Mouse (Mus musculus): ENCODE results near the gene Ptprb. TPM values are rescaled to one million over a fixed set of nuclear protein-coding genes. Genes with fewer than 3 reads are reported as not detected.

Gene Ptprb
- polyA plus RNA-seq, 1 experiment from 2014 or later, result 1.6 TPM

GRCm38 (mm10) chr10:116397973-116398372, 122.7 kb downstream of the Ptprb start:
- Histone ChIP-seq H3K4me1 (replicated peaks) (no peaks in the 10 kb centered on the region), H3K27me3 (no peaks in the 10 kb centered on the region), H3K9me3 (replicated peaks) (no peaks in the 10 kb centered on the region), H3K4me3 (replicated peaks) (no peak overlapping the region), H3K36me3 (replicated peaks) (no peaks in the 10 kb centered on the region), H3K4me2 (no peak overlapping the region), H3K27ac (replicated peaks) (no peak overlapping the region), H3K9ac (no peak overlapping the region)
- WGBS (ENCODE audit: insufficient replicate concordance), result 51% methylated on average over 12 of the region's 12 CpGs
- ATAC-seq (ENCODE audit: insufficient read depth), result no peak

GRCm38 (mm10) chr10:116402742-116403425, 127.6 kb downstream of the Ptprb start:
- H3K27ac ChIP-seq (replicated peaks), result no peak overlapping the region

GRCm38 (mm10) chr10:116403679-116404078, 128.4 kb downstream of the Ptprb start:
- Histone ChIP-seq H3K36me3 (replicated peaks) (no peaks in the 10 kb centered on the region), H3K9ac (no peak overlapping the region), H3K4me2 (no peak overlapping the region), H3K27ac (replicated peaks) (no peak overlapping the region), H3K4me1 (replicated peaks) (no peaks in the 10 kb centered on the region), H3K27me3 (no peaks in the 10 kb centered on the region), H3K9me3 (replicated peaks) (no peaks in the 10 kb centered on the region), H3K4me3 (replicated peaks) (no peak overlapping the region)
- WGBS (ENCODE audit: insufficient replicate concordance), result 59% methylated on average over 4 of the region's 4 CpGs
- ATAC-seq (ENCODE audit: insufficient read depth), result no peak

More at GRCm38 (mm10) chr10:116402742-116403425, 127.6 kb downstream of the Ptprb start:
- Histone ChIP-seq H3K4me2 (no peak overlapping the region), H3K4me1 (replicated peaks) (no peaks in the 10 kb centered on the region), H3K9me3 (replicated peaks) (no peaks in the 10 kb centered on the region), H3K4me3 (replicated peaks) (no peak overlapping the region), H3K36me3 (replicated peaks) (no peaks in the 10 kb centered on the region), H3K9ac (no peak overlapping the region), H3K27me3 (no peaks in the 10 kb centered on the region)
- 65% methylated on average over 6 of the region's 6 CpGs for WGBS (ENCODE audit: insufficient replicate concordance)
- ATAC-seq (ENCODE audit: insufficient read depth), result no peak

- Histone ChIP-seq H3K9ac (no peak overlapping the region), H3K4me2 (no peak overlapping the region), H3K27me3 (no peaks in the 10 kb centered on the region), H3K36me3 (replicated peaks) (no peaks in the 10 kb centered on the region), H3K9me3 (replicated peaks) (no peaks in the 10 kb centered on the region), H3K27ac (replicated peaks) (no peak overlapping the region), H3K4me3 (replicated peaks) (no peak overlapping the region), H3K4me1 (replicated peaks) (no peaks in the 10 kb centered on the region)
- 79% methylated on average over 6 of the region's 6 CpGs for WGBS (ENCODE audit: insufficient replicate concordance)
- ATAC-seq (ENCODE audit: insufficient read depth), result no peak
These were observed 129.7 kb downstream of the Ptprb start for GRCm38 (mm10) chr10:116405011-116405410.

- Histone ChIP-seq H3K9ac (no peak overlapping the region), H3K4me1 (replicated peaks) (no peaks in the 10 kb centered on the region), H3K36me3 (replicated peaks) (no peaks in the 10 kb centered on the region), H3K27ac (replicated peaks) (no peak overlapping the region), H3K27me3 (no peaks in the 10 kb centered on the region), H3K9me3 (replicated peaks) (no peaks in the 10 kb centered on the region), H3K4me3 (replicated peaks) (no peak overlapping the region), H3K4me2 (no peak overlapping the region)
- 48% methylated on average over 19 of the region's 19 CpGs for WGBS (ENCODE audit: insufficient replicate concordance)
- no peak for ATAC-seq (ENCODE audit: insufficient read depth)
These were observed 132.5 kb downstream of the Ptprb start for GRCm38 (mm10) chr10:116407684-116408359.

GRCm38 (mm10) chr10:116410826-116411225, 135.5 kb downstream of the Ptprb start:
- no peaks in the 10 kb centered on the region for H3K27me3 ChIP-seq
- no peak overlapping the region for H3K4me3 ChIP-seq (replicated peaks)
- no peak overlapping the region for H3K4me2 ChIP-seq
- no peak overlapping the region for H3K27ac ChIP-seq (replicated peaks)
- H3K9ac ChIP-seq, result no peak overlapping the region
- no peaks in the 10 kb centered on the region for H3K36me3 ChIP-seq (replicated peaks)
- H3K4me1 ChIP-seq (replicated peaks), result no peaks in the 10 kb centered on the region
- WGBS (ENCODE audit: insufficient replicate concordance), result 53% methylated on average over 9 of the region's 9 CpGs
- ATAC-seq (ENCODE audit: insufficient read depth), result no peak
- no peaks in the 10 kb centered on the region for H3K9me3 ChIP-seq (replicated peaks)

GRCm38 (mm10) chr10:116416142-116416541, 140.8 kb downstream of the Ptprb start:
- no peak for ATAC-seq (ENCODE audit: insufficient read depth)
- Histone ChIP-seq H3K9me3 (replicated peaks) (no peaks in the 10 kb centered on the region), H3K4me3 (replicated peaks) (no peak overlapping the region), H3K36me3 (replicated peaks) (no peaks in the 10 kb centered on the region), H3K27ac (replicated peaks) (no peak overlapping the region), H3K4me1 (replicated peaks) (no peaks in the 10 kb centered on the region), H3K4me2 (no peak overlapping the region), H3K27me3 (no peaks in the 10 kb centered on the region), H3K9ac (no peak overlapping the region)
- 61% methylated on average over 6 of the region's 6 CpGs for WGBS (ENCODE audit: insufficient replicate concordance)

GRCm38 (mm10) chr10:116416726-116417125, 141.4 kb downstream of the Ptprb start:
- no peaks in the 10 kb centered on the region for H3K4me1 ChIP-seq (replicated peaks)
- H3K36me3 ChIP-seq (replicated peaks), result no peaks in the 10 kb centered on the region
- no peak for ATAC-seq (ENCODE audit: insufficient read depth)
- no peak overlapping the region for H3K4me3 ChIP-seq (replicated peaks)
- H3K9me3 ChIP-seq (replicated peaks), result no peaks in the 10 kb centered on the region
- no peak overlapping the region for H3K27ac ChIP-seq (replicated peaks)
- H3K9ac ChIP-seq, result no peak overlapping the region
- no peaks in the 10 kb centered on the region for H3K27me3 ChIP-seq
- H3K4me2 ChIP-seq, result no peak overlapping the region
- 39% methylated on average over 5 of the region's 5 CpGs for WGBS (ENCODE audit: insufficient replicate concordance)

- Histone ChIP-seq H3K36me3 (replicated peaks) (no peaks in the 10 kb centered on the region), H3K4me3 (replicated peaks) (no peak overlapping the region), H3K4me1 (replicated peaks) (no peaks in the 10 kb centered on the region), H3K27ac (replicated peaks) (no peak overlapping the region), H3K9me3 (replicated peaks) (no peaks in the 10 kb centered on the region), H3K9ac (no peak overlapping the region), H3K27me3 (no peaks in the 10 kb centered on the region), H3K4me2 (no peak overlapping the region)
- ATAC-seq (ENCODE audit: insufficient read depth), result no peak
- WGBS (ENCODE audit: insufficient replicate concordance), result 57% methylated on average over 24 of the region's 24 CpGs
These were observed 142.9 kb downstream of the Ptprb start for GRCm38 (mm10) chr10:116418121-116418726.

- H3K9me3 ChIP-seq (replicated peaks), result no peaks in the 10 kb centered on the region
- H3K4me3 ChIP-seq (replicated peaks), result no peak overlapping the region
- no peaks in the 10 kb centered on the region for H3K36me3 ChIP-seq (replicated peaks)
- no peaks in the 10 kb centered on the region for H3K27me3 ChIP-seq
- WGBS (ENCODE audit: insufficient replicate concordance), result 69% methylated on average over 6 of the region's 6 CpGs
- H3K9ac ChIP-seq, result no peak overlapping the region
- H3K4me2 ChIP-seq, result no peak overlapping the region
- ATAC-seq (ENCODE audit: insufficient read depth), result no peak
- H3K4me1 ChIP-seq (replicated peaks), result no peaks in the 10 kb centered on the region
- H3K27ac ChIP-seq (replicated peaks), result no peak overlapping the region
These were observed 145.7 kb downstream of the Ptprb start for GRCm38 (mm10) chr10:116420976-116421375.

GRCm38 (mm10) chr10:116422551-116422950, 147.2 kb downstream of the Ptprb start:
- Histone ChIP-seq H3K27ac (replicated peaks) (no peak overlapping the region), H3K4me3 (replicated peaks) (no peak overlapping the region), H3K27me3 (no peaks in the 10 kb centered on the region), H3K9me3 (replicated peaks) (no peaks in the 10 kb centered on the region), H3K4me2 (no peak overlapping the region), H3K36me3 (replicated peaks) (no peaks in the 10 kb centered on the region), H3K9ac (no peak overlapping the region), H3K4me1 (replicated peaks) (no peaks in the 10 kb centered on the region)
- whole genome bisulfite sequencing (ENCODE audit: insufficient replicate concordance), result 49% methylated on average over 2 of the region's 2 CpGs
- no peak for ATAC-seq (ENCODE audit: insufficient read depth)
